Mouse (Mus musculus): ENCODE results near the gene Apbb2. TPM values are rescaled to one million over a fixed set of nuclear protein-coding genes. Genes with fewer than 3 reads are reported as not detected.

Gene Apbb2
- polyA plus RNA-seq, 1 experiment: 19.1 TPM

DNA sequence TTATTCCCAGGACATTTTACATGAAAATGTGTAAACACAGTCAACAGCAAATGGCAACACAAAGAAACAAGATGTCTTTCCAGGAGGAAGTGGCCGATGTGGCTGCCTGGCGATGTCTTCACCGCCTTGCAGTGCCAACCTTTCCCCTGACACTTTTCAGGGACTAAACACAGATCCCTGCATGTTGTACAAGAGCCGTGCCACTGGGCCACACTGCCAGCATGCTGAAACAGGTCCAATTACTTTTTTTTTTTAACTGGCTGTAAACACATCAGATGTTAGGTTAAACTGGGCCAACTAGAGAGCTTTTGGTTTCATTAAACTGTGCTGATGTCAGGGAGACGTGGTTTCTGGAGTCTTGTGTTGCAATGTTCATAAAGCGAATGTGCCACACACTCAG, 319.7 kb downstream of the Apbb2 start:
- Histone ChIP-seq H3K27me3 (ENCODE audit: control insufficient read depth, insufficient read depth, insufficient read length) (no peaks in the 10 kb centered on the region), H3ac (ENCODE audit: control insufficient read depth, insufficient read length) (no peak overlapping the region)

DNA sequence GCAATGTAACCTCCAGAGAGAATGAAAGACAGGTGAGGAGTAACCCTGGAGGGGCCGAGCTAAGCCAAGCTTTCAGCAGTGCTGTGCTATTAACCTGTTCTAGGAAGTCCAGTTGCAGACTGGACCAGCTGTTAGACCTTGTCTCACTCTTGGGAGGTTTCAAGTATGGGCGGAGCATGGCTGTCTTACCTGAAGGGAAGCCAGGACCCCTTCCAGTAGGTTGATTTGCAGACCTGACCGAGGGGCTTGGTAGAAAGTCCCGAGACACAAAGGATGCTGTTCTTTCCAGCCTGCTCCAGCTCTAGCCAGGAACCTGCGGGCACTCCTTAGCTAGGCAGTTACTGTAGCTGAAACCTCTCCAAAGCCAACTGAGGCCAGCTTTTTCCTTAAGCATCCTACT, 322.5 kb downstream of the Apbb2 start:
- TF ChIP-seq MYOD1 (IDR thresholded peaks at IDR 0.05; ENCODE audit: control insufficient read depth in 1 of 3, insufficient read length in 2 of 3, low read depth in 2 of 3) (no peak), TCF3 (IDR thresholded peaks at IDR 0.05; ENCODE audit: insufficient read length, low read depth) (no peak), USF1 (IDR thresholded peaks at IDR 0.05; ENCODE audit: low read depth) (no peak), MYOG (IDR thresholded peaks at IDR 0.05; ENCODE audit: control insufficient read depth in 1 of 3, insufficient read depth in 1 of 3, insufficient read length in 2 of 3, low read depth in 2 of 3) (no peak), CEBPB (IDR thresholded peaks at IDR 0.05; ENCODE audit: insufficient read depth, poor library complexity, severe bottlenecking) (no peak), REST (IDR thresholded peaks at IDR 0.05; ENCODE audit: insufficient read depth, insufficient read length) (no peak), E2F4 (IDR thresholded peaks at IDR 0.05; ENCODE audit: insufficient read depth) (no peak), MAX (IDR thresholded peaks at IDR 0.05; ENCODE audit: low read depth) (no peak), SRF (IDR thresholded peaks at IDR 0.05; ENCODE audit: control insufficient read depth, insufficient read length, low read depth) (no peak), POLR2A (IDR thresholded peaks at IDR 0.05; ENCODE audit: insufficient read length, low read depth) (no peak), POLR2AphosphoS2 (IDR thresholded peaks at IDR 0.05; ENCODE audit: insufficient read length, low read depth) (no peak), TCF12 (IDR thresholded peaks at IDR 0.05; ENCODE audit: insufficient read depth, poor library complexity, severe bottlenecking) (no peak)
- Histone ChIP-seq H3K4me3 (no peak overlapping the region), H3K4me2 (ENCODE audit: low read depth) (no peak overlapping the region), H3K79me2 (ENCODE audit: control insufficient read depth, insufficient read depth) (no peaks in the 10 kb centered on the region), H3ac (ENCODE audit: control insufficient read depth, insufficient read length) (no peak overlapping the region), H3K27me3 (ENCODE audit: control insufficient read depth, insufficient read depth, insufficient read length) (no peaks in the 10 kb centered on the region), H3K36me3 (ENCODE audit: control insufficient read depth, insufficient read depth) (peaks cover 18% of the 10 kb centered on the region)

More for the DNA sequence above, 319.7 kb downstream of the Apbb2 start:
- TF ChIP-seq SRF (IDR thresholded peaks at IDR 0.05; ENCODE audit: control insufficient read depth, insufficient read length, low read depth): no peak
- TF ChIP-seq USF1 (IDR thresholded peaks at IDR 0.05; ENCODE audit: low read depth): no peak
- no peak for TF ChIP-seq E2F4 (IDR thresholded peaks at IDR 0.05; ENCODE audit: insufficient read depth)
- TF ChIP-seq CEBPB (IDR thresholded peaks at IDR 0.05; ENCODE audit: insufficient read depth, poor library complexity, severe bottlenecking): no peak
- no peak for TF ChIP-seq POLR2AphosphoS2 (IDR thresholded peaks at IDR 0.05; ENCODE audit: insufficient read length, low read depth)
- no peak for TF ChIP-seq REST (IDR thresholded peaks at IDR 0.05; ENCODE audit: insufficient read depth, insufficient read length)
- no peak for TF ChIP-seq MAX (IDR thresholded peaks at IDR 0.05; ENCODE audit: low read depth)
- TF ChIP-seq MYOD1 (IDR thresholded peaks at IDR 0.05; ENCODE audit: control insufficient read depth in 1 of 3, insufficient read length in 2 of 3, low read depth in 2 of 3): no peak
- TF ChIP-seq TCF3 (IDR thresholded peaks at IDR 0.05; ENCODE audit: insufficient read length, low read depth): no peak
- no peak for TF ChIP-seq TCF12 (IDR thresholded peaks at IDR 0.05; ENCODE audit: insufficient read depth, poor library complexity, severe bottlenecking)
- no peak for TF ChIP-seq POLR2A (IDR thresholded peaks at IDR 0.05; ENCODE audit: insufficient read length, low read depth)
- H3K4me2 ChIP-seq (ENCODE audit: low read depth): no peak overlapping the region
- no peaks in the 10 kb centered on the region for H3K79me2 ChIP-seq (ENCODE audit: control insufficient read depth, insufficient read depth)
- H3K4me3 ChIP-seq: no peak overlapping the region
- H3K36me3 ChIP-seq (ENCODE audit: control insufficient read depth, insufficient read depth): peaks cover 19% of the 10 kb centered on the region

DNA sequence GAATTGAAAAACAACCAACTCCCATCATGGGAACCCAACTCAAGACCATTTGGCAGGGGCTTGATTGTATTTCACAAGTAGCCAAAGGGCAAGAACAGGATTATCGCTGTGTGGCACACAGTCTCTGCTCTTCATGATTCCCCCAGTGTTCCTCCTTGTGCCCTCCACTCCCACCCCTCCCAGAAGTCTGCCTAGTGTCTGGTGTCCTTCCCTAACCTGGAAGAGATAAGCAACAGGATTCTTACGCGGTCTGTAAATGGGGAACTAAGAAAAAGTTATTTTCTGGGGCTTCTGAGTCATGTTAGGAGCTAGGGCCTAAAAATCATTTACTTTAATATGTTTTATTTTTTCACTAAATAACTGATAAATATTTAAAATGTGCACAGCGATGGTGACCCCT, 323.6 kb downstream of the Apbb2 start:
- Histone ChIP-seq H3K27me3 (ENCODE audit: control insufficient read depth, insufficient read depth, insufficient read length) (no peaks in the 10 kb centered on the region), H3K4me2 (ENCODE audit: low read depth) (no peak overlapping the region), H3K79me2 (ENCODE audit: control insufficient read depth, insufficient read depth) (no peaks in the 10 kb centered on the region), H3K4me3 (no peak overlapping the region), H3ac (ENCODE audit: control insufficient read depth, insufficient read length) (no peak overlapping the region), H3K36me3 (ENCODE audit: control insufficient read depth, insufficient read depth) (peaks cover 15% of the 10 kb centered on the region)
- TF ChIP-seq TCF12 (IDR thresholded peaks at IDR 0.05; ENCODE audit: insufficient read depth, poor library complexity, severe bottlenecking) (no peak), POLR2A (IDR thresholded peaks at IDR 0.05; ENCODE audit: insufficient read length, low read depth) (no peak), CEBPB (IDR thresholded peaks at IDR 0.05; ENCODE audit: insufficient read depth, poor library complexity, severe bottlenecking) (no peak), USF1 (IDR thresholded peaks at IDR 0.05; ENCODE audit: low read depth) (no peak), MYOD1 (IDR thresholded peaks at IDR 0.05; ENCODE audit: control insufficient read depth in 1 of 3, insufficient read length in 2 of 3, low read depth in 2 of 3) (no peak), POLR2AphosphoS2 (IDR thresholded peaks at IDR 0.05; ENCODE audit: insufficient read length, low read depth) (no peak), E2F4 (IDR thresholded peaks at IDR 0.05; ENCODE audit: insufficient read depth) (no peak), MAX (IDR thresholded peaks at IDR 0.05; ENCODE audit: low read depth) (no peak), REST (IDR thresholded peaks at IDR 0.05; ENCODE audit: insufficient read depth, insufficient read length) (no peak), SRF (IDR thresholded peaks at IDR 0.05; ENCODE audit: control insufficient read depth, insufficient read length, low read depth) (no peak), TCF3 (IDR thresholded peaks at IDR 0.05; ENCODE audit: insufficient read length, low read depth) (no peak), MYOG (IDR thresholded peaks at IDR 0.05; ENCODE audit: control insufficient read depth in 1 of 3, insufficient read depth in 1 of 3, insufficient read length in 2 of 3, low read depth in 2 of 3) (no peak)

DNA sequence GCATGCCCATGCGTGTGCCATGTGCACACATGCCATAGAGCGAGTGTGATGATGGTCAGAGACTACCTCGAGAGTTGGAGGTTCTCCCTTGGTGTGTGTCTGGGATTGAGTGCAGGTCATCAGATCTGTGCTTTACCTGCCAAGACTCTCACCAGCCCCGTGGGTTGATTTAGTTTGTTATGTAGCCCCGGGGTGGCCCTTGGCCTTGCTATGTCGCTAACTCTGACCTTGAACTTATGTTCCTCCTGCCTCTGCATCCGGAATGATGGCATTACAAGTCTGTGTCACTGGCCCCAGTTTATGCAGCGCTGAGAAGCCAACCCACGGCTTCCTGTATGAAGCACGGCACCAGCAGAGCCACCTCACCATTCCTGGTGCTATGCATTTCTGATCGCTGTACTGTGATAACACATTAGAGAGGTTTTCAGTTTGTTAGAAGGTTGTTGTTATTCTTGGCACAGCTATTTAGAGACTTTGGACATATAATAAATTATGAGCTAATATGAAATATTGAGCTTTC, 324.4 kb downstream of the Apbb2 start:
- Histone ChIP-seq H3K27me3 (ENCODE audit: control insufficient read depth, insufficient read depth, insufficient read length) (no peaks in the 10 kb centered on the region), H3ac (ENCODE audit: control insufficient read depth, insufficient read length) (no peak overlapping the region), H3K79me2 (ENCODE audit: control insufficient read depth, insufficient read depth) (no peaks in the 10 kb centered on the region), H3K4me3 (no peak overlapping the region), H3K36me3 (ENCODE audit: control insufficient read depth, insufficient read depth) (peaks cover 10% of the 10 kb centered on the region), H3K4me2 (ENCODE audit: low read depth) (no peak overlapping the region)
- TF ChIP-seq CEBPB (IDR thresholded peaks at IDR 0.05; ENCODE audit: insufficient read depth, poor library complexity, severe bottlenecking): no peak
- TF ChIP-seq MAX (IDR thresholded peaks at IDR 0.05; ENCODE audit: low read depth): no peak
- TF ChIP-seq POLR2AphosphoS2 (IDR thresholded peaks at IDR 0.05; ENCODE audit: insufficient read length, low read depth): peak; percentile 33

DNA sequence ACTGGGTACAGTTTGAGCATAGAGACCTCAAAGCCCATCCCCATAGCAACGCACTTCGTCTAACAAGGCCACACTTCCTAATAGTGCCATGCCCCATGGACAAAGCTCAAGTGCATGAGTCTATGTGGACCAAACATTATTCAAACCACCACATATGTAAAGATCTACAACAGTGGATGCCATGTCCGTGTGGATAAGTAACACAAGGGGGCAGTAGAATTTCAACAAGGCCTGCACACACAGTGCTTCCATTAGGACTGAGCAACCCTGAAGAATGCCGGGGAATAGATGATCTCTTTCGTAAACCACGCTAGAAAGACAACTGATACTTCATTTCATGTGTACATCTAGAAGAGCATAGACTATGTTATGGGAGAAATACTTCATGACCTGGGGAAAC, 337.8 kb downstream of the Apbb2 start:
- Histone ChIP-seq H3K4me3 (no peak overlapping the region), H3K27me3 (ENCODE audit: control insufficient read depth, insufficient read depth, insufficient read length) (no peaks in the 10 kb centered on the region), H3K4me2 (ENCODE audit: low read depth) (no peak overlapping the region), H3ac (ENCODE audit: control insufficient read depth, insufficient read length) (no peak overlapping the region), H3K79me2 (ENCODE audit: control insufficient read depth, insufficient read depth) (no peaks in the 10 kb centered on the region), H3K36me3 (ENCODE audit: control insufficient read depth, insufficient read depth) (no peaks in the 10 kb centered on the region)
- TF ChIP-seq TCF3 (IDR thresholded peaks at IDR 0.05; ENCODE audit: insufficient read length, low read depth) (no peak), E2F4 (IDR thresholded peaks at IDR 0.05; ENCODE audit: insufficient read depth) (no peak), POLR2A (IDR thresholded peaks at IDR 0.05; ENCODE audit: insufficient read length, low read depth) (no peak), USF1 (IDR thresholded peaks at IDR 0.05; ENCODE audit: low read depth) (no peak), POLR2AphosphoS2 (IDR thresholded peaks at IDR 0.05; ENCODE audit: insufficient read length, low read depth) (no peak), SRF (IDR thresholded peaks at IDR 0.05; ENCODE audit: control insufficient read depth, insufficient read length, low read depth) (no peak), MYOG (IDR thresholded peaks at IDR 0.05; ENCODE audit: control insufficient read depth in 1 of 3, insufficient read depth in 1 of 3, insufficient read length in 2 of 3, low read depth in 2 of 3) (no peak), TCF12 (IDR thresholded peaks at IDR 0.05; ENCODE audit: insufficient read depth, poor library complexity, severe bottlenecking) (no peak), MYOD1 (IDR thresholded peaks at IDR 0.05; ENCODE audit: control insufficient read depth in 1 of 3, insufficient read length in 2 of 3, low read depth in 2 of 3) (no peak), CEBPB (IDR thresholded peaks at IDR 0.05; ENCODE audit: insufficient read depth, poor library complexity, severe bottlenecking) (no peak), MAX (IDR thresholded peaks at IDR 0.05; ENCODE audit: low read depth) (no peak), REST (IDR thresholded peaks at IDR 0.05; ENCODE audit: insufficient read depth, insufficient read length) (no peak)
